Mouse (Mus musculus) left cerebral cortex, postnatal 4 days (tissue): ENCODE results near the gene Gopc. TPM values are rescaled to one million over a fixed set of nuclear protein-coding genes. Genes with fewer than 3 reads are reported as not detected.
"Not testable (repeated sequence)": the region's sequence is repeated elsewhere in the genome, so short reads cannot be mapped to it uniquely, and the experiment has no call there.

Experiments used
- DNase-seq: peaks from one replicate; pipeline ENCODE4 v3.0.0-alpha.2; 2022
- intact Hi-C: fragments of 180-260 bp; cut with DNase I; formaldehyde crosslinking; loops from one replicate; pipeline ENCODE4 v1.15.1; 2025
- total RNA-seq, 2 experiments: library from RNA; stranded (reverse); gene quantifications; 2 replicates each; pipeline ENCODE4 v1.2.3; 2021

Gopc gene
- total RNA-seq, 2 experiments from 2014 or later: 46.3 to 49.7 TPM

DNA sequence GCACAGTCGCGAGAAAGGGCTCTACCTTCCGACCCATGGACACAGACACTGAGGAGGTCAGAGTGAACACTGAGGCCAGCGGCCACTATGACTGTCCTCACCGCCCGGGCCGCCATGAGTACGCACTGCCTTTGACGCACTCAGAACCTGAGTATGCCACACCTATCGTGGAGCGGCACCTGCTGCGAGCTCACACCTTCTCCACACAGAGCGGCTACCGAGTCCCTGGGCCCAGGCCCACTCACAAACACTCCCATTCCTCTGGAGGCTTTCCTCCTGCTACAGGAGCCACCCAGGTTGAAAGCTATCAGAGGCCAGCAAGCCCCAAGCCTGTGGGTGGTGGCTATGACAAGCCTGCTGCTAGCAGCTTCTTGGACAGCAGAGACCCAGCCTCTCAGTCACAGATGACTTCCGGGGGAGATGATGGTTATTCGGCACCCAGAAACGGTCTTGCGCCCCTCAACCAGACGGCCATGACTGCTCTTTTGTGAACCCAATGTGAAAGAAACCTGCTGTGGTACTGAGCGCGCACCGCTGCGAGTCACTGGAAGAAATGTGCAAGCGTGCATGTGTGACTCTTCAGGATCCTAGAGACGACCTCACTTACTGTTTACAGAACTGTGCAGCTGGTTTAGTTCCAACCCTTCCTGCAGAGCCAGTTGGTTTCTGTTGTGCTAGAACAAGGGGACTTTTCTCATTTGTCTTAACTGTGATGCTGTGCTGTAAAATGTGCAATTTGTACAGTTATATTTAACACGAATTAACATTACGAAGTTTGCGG is 62.2 kb downstream of the Gopc start:
- DNase-seq: no peak
- intact Hi-C loops: loop anchor here (5.0 to 10.0 kb wide), 3 partner anchors 87 to 522 kb away; partner anchors contain the start of gene Dcbld1

DNA sequence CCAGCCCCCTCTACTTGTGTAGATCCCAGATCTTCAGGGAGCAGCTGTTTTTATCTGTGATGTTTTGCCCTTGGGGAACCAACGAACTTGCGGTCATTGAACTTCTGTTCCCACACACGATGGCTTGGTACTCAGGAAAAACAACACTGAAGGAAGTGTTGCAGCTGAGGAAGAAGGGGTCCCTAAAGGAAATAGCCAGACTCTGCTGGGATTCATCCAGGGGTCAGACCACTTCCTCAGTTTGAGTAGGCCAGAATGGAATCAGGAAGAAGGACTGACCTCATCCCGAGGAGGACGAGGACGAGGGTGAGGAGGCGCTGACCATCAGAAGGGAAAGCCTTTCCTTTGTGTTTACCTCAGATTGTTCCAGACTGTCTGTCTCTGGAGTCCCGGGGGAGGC is 72.7 kb downstream of the Gopc start:
- intact Hi-C loops: no loop called here
- no peak for DNase-seq

DNA sequence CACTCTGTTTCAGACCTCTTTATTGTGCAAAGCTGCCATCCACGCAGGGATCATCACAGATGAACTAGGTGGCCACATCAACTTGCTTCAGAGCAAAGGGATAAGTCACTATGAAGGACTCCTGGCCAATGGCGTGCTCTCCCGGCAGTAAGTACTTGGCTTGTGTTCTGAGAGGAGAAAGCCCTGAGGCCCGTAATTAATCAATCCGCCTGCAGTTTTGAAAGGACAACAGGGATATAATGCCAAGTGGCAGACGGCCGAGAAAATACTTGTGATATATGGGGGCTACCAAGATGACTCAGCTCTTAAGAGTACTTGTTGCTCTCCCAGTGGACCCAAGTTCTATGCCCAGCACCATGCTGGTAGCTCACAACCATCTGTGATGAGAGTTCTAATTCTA is 77.3 kb downstream of the Gopc start:
- intact Hi-C loops: no loop called here
- peak; percentile 10 for DNase-seq

DNA sequence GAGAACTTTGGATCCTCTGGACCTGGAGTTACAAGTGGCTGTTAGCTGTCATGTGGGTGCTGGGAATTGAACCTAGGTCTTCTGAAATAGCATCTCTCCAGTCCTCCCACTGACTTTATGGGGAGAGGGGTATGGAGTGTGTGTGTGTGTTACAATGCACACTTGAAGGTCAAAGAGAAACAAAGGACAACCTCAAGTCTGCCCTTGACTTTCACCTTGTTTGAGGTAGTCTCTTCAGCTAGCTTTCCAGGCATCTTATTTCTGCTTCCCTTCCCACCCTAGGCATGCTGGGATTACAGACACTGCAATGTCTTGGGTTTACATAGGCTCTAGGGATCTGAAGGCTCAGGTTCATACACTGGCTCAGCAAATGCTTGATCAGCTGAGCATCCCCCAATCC is 79.7 kb downstream of the Gopc start:
- intact Hi-C loops: no loop called here

DNA sequence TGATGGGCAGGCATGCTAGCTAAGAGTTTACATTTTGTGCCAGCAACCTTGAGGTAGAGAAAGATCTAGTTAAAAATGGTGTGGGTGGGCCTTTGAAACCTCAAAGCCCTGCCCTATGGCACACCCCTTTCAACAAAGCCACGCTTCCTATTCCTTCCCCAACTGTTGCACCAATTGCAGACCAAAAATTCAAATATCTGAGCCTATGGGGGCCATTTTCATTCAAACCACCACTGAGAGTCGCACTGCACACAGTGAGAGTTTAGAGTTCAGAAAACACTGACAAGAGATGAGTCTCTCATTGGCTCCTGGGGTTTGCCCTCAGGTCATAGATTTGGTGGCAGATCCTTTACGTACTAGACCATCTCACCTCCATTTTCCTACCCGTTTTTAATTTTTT is 80.2 kb downstream of the Gopc start:
- intact Hi-C loops: no loop called here
- DNase-seq: no peak

More for the DNA sequence above, 79.7 kb downstream of the Gopc start:
- no peak for DNase-seq

DNA sequence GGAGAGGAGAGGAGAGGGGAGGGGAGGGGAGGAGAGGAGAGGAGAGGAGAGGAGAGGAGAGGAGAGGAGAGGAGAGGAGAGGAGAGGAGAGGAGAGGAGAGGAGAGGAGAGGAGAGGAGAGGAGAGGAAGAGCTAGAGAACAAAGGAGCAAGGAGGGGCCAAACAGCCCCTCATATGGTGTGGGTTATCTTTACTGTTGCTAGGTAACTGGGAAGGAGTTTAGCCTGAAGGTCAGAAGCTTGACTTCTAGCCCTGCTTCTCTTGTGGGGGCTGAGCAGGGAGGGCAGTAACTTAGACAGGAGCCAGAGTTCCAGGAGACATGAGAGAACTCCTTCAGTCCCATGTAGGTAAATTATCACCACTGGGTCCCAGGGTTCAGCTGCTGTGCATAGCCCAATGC is 83.4 kb downstream of the Gopc start:
- intact Hi-C loops, DNase-seq: not testable (repeated sequence)

DNA sequence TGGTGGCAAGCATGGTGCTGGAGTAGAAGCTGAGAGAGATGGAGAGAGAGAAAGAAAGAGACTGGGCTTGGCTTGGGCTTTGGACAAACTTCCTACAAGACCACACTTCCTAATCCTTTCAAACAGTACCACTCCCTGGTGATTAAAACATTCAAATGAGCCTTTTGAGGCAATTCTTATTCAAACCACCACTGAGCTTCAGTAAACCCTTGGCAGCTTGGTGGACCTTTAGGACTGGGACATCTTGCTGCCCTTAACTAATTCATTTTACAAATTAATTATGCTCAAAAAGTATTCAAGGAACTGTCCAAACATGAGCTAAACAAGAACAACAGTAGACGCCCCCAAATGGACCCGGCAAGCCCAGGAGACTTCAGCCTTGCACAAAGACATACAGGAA is 86.0 kb downstream of the Gopc start:
- DNase-seq: no peak
- intact Hi-C loops: no loop called here

DNA sequence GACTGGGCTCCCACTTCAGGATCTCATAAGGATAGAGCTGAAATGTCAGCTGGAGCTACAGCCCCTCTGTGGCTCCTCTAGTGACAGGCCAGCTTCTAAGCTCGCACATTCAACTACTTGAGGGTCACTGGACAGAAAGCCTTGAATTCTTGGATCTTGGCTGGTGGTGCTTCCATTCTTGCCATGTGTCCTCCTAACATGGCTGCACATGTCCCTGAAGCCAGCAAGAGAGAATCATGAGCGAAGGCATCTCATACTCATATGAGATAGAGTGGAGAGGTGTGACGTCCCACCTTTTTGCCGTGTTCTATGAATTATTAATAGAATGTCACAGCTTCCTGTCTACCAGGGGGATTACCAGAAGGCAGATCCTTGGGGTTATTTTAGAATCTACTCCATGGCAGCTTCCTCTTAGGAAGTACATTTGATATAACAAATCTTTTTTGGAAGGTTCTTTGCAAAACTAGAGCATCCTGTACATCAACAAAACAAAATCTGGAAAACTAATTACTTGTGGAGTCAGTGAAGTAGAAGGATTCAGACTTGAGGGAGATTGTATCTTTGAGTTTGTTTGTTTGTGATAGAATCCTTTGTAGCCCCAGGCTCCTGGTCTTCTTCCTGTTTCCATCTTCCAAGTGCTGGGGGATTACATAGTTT is 87.9 kb downstream of the Gopc start:
- DNase-seq: no peak
- intact Hi-C loops: no loop called here

DNA sequence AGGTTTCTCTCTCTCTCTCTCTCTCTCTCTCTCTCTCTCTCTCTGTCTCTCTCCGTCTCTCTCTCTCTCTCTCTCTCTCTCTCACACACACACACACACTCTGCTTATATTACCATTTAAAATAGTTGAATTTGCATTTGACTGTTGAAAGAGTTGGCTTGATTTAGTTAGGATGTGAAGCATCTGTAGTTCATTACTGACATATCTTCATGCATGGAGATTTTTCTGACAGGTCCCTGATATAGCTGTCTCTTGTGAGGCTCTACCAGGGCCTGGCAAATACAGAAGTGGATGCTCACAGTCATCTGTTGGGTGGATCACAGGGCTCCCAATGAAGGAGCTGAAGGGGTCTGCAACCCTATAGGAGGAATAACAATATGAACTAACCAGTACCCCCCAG is 89.5 kb downstream of the Gopc start:
- intact Hi-C loops, DNase-seq: not testable (repeated sequence)

DNA sequence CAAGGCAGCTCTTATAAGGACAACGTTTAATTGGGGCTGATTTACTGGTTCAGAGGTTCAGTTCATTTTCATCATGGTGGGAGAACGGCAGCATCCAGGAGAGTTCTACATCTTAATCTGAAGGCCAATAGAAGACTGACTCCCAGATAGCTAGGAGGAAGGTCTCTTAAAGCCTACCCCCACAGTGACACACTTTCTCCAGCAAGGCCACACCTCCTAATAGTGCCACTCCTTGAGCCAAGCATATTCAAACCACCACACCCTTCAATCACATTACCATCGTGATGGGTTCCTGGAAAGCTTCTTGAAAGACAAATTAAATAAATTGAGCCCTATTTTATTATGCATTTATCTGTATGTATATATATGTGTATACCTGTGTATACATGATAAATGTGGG is 92.7 kb downstream of the Gopc start:
- DNase-seq: no peak
- intact Hi-C loops: no loop called here

DNA sequence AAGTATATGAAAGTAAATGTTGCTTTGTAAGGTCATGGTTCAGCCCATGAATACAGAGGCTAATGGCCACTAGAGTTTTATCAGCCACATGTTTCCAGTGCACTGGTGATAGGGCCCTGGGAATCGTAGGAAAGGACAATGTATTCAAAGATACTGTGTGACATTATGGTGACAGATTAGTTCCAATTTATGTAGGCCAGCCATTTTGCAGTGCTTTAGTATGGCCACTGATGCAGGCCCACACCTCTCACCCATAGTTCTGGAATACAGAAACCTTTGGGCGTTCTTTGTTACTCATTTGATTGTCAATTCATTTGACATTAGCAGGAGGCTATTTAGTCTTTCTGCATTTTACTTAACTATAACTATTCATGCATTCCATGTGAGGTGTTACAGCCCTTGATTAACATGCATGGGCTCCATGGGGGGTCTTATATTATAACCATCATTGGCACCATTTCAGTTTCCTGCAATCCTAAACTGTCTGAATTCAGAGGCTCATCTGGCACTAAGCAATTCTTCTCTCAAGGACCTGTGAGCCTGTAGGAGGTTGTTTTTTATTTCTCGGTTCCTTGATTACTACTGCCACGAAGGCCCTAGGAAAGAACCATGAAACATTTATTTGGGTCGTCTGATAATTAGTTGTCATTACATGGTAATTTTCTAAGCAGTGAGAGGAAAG is 93.9 kb downstream of the Gopc start:
- DNase-seq: no peak
- intact Hi-C loops: no loop called here

Other genes with a start within 250 kb of the Gopc start
- not detected for gene Ros1, start 186.9 kb downstream of the Gopc start, total RNA-seq
- gene Dcbld1, start 148.5 kb downstream of the Gopc start, total RNA-seq: 10 to 100 TPM; 11.6 to 12.6 TPM
- gene Gm26741, start 23.4 kb downstream of the Gopc start, total RNA-seq: not detected
- not detected for gene Nepn, start 6.8 kb upstream of the Gopc start, total RNA-seq
- gene Nus1, start 35.4 kb upstream of the Gopc start, total RNA-seq: 10 to 100 TPM; 60.4 to 61.3 TPM